Mouse (Mus musculus): ENCODE results near the gene Gm17019.
"Not testable (repeated sequence)": the region's sequence is repeated elsewhere in the genome, so short reads cannot be mapped to it uniquely, and the experiment has no call there.

DNA sequence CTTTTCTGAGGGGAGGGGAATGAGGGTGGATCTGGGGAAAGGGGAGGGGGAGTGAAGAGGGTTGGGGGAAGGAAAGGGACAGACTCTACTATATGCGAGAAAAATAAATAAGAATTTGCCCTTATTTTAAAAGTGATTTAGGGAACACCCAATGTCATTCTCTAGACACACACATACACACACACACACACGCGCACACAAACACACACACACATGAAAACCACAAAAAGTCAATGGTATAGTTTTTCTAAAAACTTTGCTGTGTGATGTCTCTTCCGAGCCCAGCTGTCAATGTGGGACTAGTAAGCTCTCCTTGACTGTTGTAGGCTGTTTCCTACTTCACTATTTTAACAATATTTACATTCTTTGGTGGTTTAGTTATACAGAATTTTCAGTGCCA, 8.0 kb upstream of the Gm17019 start:
- TF ChIP-seq POLR2A (IDR thresholded peaks at IDR 0.05; ENCODE audit: insufficient read length, low read depth); E2F4 (IDR thresholded peaks at IDR 0.05; ENCODE audit: insufficient read depth); TCF12 (IDR thresholded peaks at IDR 0.05; ENCODE audit: insufficient read depth, poor library complexity, severe bottlenecking); USF1 (IDR thresholded peaks at IDR 0.05; ENCODE audit: low read depth); CEBPB (IDR thresholded peaks at IDR 0.05; ENCODE audit: insufficient read depth, poor library complexity, severe bottlenecking); POLR2AphosphoS2 (IDR thresholded peaks at IDR 0.05; ENCODE audit: insufficient read length, low read depth); MAX (IDR thresholded peaks at IDR 0.05; ENCODE audit: low read depth); REST (IDR thresholded peaks at IDR 0.05; ENCODE audit: insufficient read depth, insufficient read length); SRF (IDR thresholded peaks at IDR 0.05; ENCODE audit: control insufficient read depth, insufficient read length, low read depth): not testable (repeated sequence)
